Mouse (Mus musculus): ENCODE results near the gene Abcb1b.
"Not testable (repeated sequence)": the region's sequence is repeated elsewhere in the genome, so short reads cannot be mapped to it uniquely, and the experiment has no call there.

The Abcb1b gene

GRCm38 (mm10) chr5:8797987-8798751, at the start of gene Abcb1b:
Abcb1b (plus strand) TSS chr5:8798147.
- DNase-seq, result peak; percentile 9 to 27

- DNase-seq, result no peak
Observed at GRCm38 (mm10) chr5:8772866-8773265, 25.1 kb upstream of the Abcb1b start.

- no peak for DNase-seq
Observed at GRCm38 (mm10) chr5:8778311-8778710, 19.6 kb upstream of the Abcb1b start.

- no peak for DNase-seq
Observed at GRCm38 (mm10) chr5:8778751-8779150, 19.2 kb upstream of the Abcb1b start.

GRCm38 (mm10) chr5:8792281-8792680, 5.7 kb upstream of the Abcb1b start:
- no peak for DNase-seq

- no peak for DNase-seq
Observed at GRCm38 (mm10) chr5:8798752-8799115, 787 bp downstream of the Abcb1b start.

- DNase-seq, result no peak
Observed at GRCm38 (mm10) chr5:8805742-8806141, 7.8 kb downstream of the Abcb1b start.

GRCm38 (mm10) chr5:8807137-8808004, 9.4 kb downstream of the Abcb1b start:
- DNase-seq, result no peak

GRCm38 (mm10) chr5:8813872-8814271, 15.9 kb downstream of the Abcb1b start:
- no peak for DNase-seq

GRCm38 (mm10) chr5:8819635-8820591, 22.0 kb downstream of the Abcb1b start:
- no peak for DNase-seq

- not testable (repeated sequence) for DNase-seq
Observed at GRCm38 (mm10) chr5:8820592-8821104, 22.7 kb downstream of the Abcb1b start.

- DNase-seq, result no peak
Observed at GRCm38 (mm10) chr5:8838661-8839438, 40.9 kb downstream of the Abcb1b start.

- DNase-seq, result no peak
Observed at GRCm38 (mm10) chr5:8839651-8840050, 41.7 kb downstream of the Abcb1b start.

GRCm38 (mm10) chr5:8840887-8841286, 42.9 kb downstream of the Abcb1b start:
- peak; percentile 19 to 62 for DNase-seq

GRCm38 (mm10) chr5:8842815-8843214, 44.9 kb downstream of the Abcb1b start:
- no peak for DNase-seq

- not testable (repeated sequence) for DNase-seq
Observed at GRCm38 (mm10) chr5:8848607-8849575, 50.9 kb downstream of the Abcb1b start.

- DNase-seq, result no peak
Observed at GRCm38 (mm10) chr5:8850851-8851250, 52.9 kb downstream of the Abcb1b start.

GRCm38 (mm10) chr5:8857201-8857600, 59.3 kb downstream of the Abcb1b start:
- no peak for DNase-seq

- no peak for DNase-seq
Observed at GRCm38 (mm10) chr5:8861811-8862210, 63.9 kb downstream of the Abcb1b start.

- no peak for DNase-seq
Observed at GRCm38 (mm10) chr5:8863580-8864337, 65.8 kb downstream of the Abcb1b start.

Measured in spleen, adult 18-20 months (tissue).